Mouse (Mus musculus): ENCODE measurements around the gene Gng3.
"Not testable (repeated sequence)": the region's sequence is repeated elsewhere in the genome, so short reads cannot be mapped to it uniquely, and the experiment has no call there.

The Gng3 gene

DNA sequence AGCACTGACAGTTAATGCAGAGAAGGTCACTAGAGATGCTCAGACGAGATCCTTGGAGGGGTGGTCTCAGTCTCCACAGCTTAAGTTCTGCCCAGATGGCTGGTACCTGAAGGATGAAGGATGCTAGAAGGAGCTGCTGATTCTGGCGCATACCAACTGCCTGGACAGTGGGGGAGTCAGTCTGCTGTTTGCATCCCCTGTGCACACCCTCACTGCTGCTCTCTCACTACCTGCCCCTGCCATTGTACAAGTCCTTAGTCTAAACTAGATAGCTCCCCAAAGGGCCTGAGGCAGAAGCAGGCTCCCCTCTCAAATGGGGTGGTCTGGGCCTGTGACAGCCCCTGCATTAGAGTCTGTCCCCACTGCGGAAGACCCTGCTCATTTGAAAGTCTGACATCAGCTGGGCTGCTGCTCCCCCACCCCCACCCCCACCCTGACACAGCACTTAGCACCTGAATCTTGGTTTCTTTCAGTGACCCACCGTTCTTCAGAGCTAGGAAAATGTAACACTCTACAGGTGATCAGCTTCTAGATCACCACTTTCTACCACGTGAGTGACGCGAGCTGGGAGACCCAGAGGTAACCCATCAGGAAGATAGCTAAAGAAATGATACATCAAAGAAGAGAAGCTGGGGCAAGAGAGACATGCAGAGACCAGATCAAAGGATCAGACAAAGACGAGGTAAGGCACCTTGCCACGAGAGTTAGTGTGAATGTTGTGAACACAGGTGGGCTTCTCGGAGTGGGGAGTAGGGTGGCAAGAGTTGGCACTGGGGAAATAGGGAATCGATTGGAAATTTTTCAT, at the start of gene Gng3:
Gene Gng3, minus strand, starts transcription at position 92 of the 805 bp plus-strand sequence.
- no peak for DNase-seq

- DNase-seq, result no peak
These were observed 48.8 kb upstream of the Gng3 start for GRCm38 (mm10) chr19:8887585-8888463.

- DNase-seq, result no peak
These were observed 48.1 kb upstream of the Gng3 start for GRCm38 (mm10) chr19:8886916-8887584.

DNA sequence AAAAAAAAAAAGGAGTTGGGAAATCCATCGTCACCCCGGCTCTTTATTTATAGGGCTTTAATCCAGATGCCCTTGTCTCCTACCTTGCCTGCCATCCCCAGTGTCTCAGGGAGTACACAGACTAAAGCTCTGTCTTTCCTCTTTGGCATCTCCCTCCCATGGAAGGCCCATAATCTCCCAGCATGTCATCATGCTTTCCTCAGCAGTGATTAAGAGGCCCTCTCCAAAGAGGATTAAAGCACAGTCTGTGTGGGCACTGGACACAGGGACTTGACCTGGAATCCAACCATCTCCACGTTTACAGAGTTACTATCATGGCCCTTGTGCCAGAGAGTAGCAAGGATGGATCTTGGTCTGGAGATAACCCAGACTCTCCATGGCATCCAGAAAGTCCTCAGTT, 44.6 kb upstream of the Gng3 start, which contains the start of the genes Lbhd1 and Gm49403:
Gene Lbhd1, plus strand, starts transcription at position 117 of the 400 bp plus-strand sequence.
Gene Gm49403, plus strand, starts transcription at position 315 of the 400 bp plus-strand sequence.
- DNase-seq, result no peak

DNA sequence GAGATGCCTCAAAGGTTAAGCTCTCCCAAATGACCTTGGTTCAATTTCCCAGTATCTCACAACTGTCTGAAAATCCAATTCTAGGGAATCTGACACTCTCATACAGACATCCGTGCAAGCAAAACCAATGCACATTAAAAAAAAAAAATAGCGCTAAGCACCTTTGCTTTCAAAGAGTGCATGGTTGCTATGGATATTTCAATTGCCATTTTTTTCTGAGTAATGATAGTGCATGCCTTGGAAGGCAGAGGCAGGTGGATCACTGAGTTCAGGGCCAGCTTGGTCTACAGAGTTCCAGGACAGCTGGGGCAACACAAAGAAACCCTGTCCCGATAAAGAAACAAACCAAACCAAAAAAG, 42.0 kb upstream of the Gng3 start:
- no peak for DNase-seq

GRCm38 (mm10) chr19:8880311-8881033, 41.5 kb upstream of the Gng3 start, which contains the start of gene Uqcc3:
Gene Uqcc3 (minus strand): TSS chr19:8880923.
- peak; percentile 91 for DNase-seq

- DNase-seq, result no peak
These were observed 36.0 kb upstream of the Gng3 start for GRCm38 (mm10) chr19:8875031-8875430.

GRCm38 (mm10) chr19:8872266-8872840, 33.4 kb upstream of the Gng3 start:
- peak; percentile 11 for DNase-seq

DNA sequence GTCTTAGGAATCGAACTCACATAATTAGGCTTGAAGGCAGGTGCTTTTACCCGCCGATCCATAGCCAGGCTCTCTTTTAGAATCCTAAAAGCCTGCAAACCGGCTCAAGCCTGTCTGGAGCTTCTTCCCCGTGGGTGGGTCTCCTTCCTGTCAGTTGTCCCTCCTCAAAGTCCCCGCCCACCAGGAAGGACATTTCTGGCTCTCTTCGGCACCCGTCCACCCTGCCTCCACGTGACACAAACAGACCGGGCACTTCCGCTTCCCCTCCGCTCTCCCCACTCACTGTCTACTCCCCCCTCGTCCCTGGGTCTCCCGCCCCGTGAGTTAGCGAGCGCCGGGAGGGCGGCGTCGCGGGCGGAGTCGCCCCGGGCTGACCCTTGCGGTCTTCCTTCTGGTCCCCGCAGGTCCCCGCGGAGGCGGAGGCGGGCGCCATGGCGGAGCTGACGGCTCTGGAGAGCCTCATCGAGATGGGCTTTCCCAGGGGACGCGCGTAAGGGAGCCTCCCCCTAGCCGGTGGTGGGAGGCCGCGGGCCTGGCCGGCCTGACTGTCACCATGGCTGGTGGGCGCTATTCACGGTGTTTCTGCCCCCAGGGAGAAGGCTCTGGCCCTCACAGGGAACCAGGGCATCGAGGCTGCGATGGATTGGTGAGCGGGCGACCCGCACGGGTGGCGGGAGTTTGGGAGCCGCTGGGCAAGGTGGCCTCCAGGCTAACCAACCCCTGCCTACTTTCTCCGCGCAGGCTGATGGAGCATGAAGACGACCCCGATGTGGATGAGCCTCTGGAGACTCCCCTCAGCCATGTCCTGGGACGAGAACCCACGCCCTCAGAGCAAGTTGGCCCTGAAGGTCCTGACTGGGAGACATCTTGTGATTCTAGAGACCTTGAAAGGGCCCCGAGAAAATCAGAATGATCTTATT, 32.5 kb upstream of the Gng3 start, which contains the start of gene Ubxn1:
Gene Ubxn1, plus strand, starts transcription at position 230 of the 920 bp plus-strand sequence.
- DNase-seq, result peak; percentile 98

- no peak for DNase-seq
These were observed 31.8 kb upstream of the Gng3 start for GRCm38 (mm10) chr19:8870838-8871237.

GRCm38 (mm10) chr19:8870381-8870780, 31.4 kb upstream of the Gng3 start:
- DNase-seq, result not testable (repeated sequence)

DNA sequence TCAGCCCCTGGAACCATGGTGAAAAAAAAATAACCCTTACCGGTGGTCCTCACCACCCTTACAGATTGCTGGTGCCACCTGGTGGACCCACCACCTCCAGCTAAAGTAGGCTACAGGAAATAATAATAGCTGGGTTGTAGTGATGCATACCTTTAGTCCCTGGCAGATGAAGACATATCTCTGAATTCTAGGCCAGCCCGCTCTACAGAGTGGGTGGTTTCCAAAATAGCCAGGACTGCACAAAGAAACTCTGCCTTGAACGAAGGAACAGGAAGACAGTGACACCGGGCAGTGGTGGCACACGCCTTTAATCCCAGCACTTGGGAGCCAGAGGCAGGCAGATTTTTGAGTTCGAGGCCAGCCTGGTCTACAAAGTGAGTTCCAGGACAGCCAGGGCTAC, 25.3 kb upstream of the Gng3 start:
- no peak for DNase-seq

DNA sequence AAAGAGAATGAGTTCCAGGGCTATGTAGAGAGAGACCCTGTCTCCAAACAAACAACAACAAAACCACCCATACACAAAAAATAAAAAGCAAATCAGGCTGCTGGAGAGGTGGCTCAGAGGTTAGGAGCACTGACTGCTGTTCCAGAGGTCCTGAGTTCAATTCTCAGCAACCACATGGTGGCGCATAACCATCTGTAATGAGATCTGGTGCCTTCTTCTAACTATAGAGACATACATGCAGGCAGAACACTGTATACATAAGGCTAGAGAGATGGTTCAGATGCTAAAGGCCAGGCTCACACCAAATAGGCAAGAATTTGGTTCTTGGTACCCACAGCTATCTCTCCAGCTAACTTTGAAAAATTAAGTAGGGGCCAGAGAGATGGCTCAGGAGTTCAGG, 20.0 kb upstream of the Gng3 start:
- no peak for DNase-seq

DNA sequence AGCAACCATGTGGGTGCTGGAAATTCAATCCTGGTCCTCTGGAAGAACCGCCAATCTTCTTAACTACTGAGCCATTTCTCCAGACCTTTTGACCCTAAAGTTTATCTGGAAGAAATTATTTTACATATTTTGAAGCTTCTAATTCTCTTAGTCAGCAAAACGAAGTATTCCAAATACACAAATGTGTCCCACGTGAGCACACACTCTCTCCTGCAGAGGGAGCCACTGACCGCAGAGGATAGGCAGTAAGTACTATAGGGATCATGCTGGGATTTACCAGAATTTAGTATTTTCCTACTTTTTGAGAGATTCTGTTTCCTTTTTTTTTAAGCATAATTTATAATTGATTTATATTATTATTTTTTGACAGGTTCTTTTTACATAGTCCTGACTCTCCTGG, 18.7 kb upstream of the Gng3 start:
- peak; percentile 50 for DNase-seq

GRCm38 (mm10) chr19:8853117-8853516, 14.1 kb upstream of the Gng3 start:
- DNase-seq, result no peak

GRCm38 (mm10) chr19:8852236-8852928, 13.4 kb upstream of the Gng3 start:
- DNase-seq, result no peak

- DNase-seq, result no peak
These were observed 12.6 kb upstream of the Gng3 start for GRCm38 (mm10) chr19:8851639-8852038.

- no peak for DNase-seq
These were observed 11.5 kb upstream of the Gng3 start, which contains the start of gene Lrrn4cl for GRCm38 (mm10) chr19:8850402-8850901. Gene Lrrn4cl (plus strand): TSS chr19:8850768.

DNA sequence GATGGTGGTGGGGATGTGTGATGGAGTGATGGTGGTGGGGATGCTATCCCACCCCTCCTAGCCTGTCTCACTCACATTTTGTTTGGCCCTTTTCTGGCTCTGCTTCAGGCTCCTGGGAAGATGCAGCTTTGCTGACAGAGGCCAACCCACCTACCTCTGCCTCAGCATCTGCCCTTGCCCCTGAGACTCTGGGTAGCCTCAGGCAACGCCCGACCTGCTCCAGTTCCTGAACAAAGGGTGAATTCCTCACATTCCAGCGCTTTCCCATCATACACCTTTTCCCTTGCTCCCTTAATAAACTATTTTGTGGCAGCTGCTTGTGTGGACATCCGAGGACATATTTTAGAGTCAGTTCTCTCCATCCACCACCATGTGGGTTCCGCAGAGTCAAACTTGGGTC, 9.4 kb upstream of the Gng3 start:
- DNase-seq, result no peak
